Mouse (Mus musculus) adrenal gland (tissue): ENCODE measurements around the gene Agpat2.

Source experiments
- intact Hi-C: fragments of 180-260 bp; cut with DNase I; formaldehyde crosslinking; loops from one replicate; pipeline ENCODE4 v1.15.1; 2025

Agpat2 gene

DNA sequence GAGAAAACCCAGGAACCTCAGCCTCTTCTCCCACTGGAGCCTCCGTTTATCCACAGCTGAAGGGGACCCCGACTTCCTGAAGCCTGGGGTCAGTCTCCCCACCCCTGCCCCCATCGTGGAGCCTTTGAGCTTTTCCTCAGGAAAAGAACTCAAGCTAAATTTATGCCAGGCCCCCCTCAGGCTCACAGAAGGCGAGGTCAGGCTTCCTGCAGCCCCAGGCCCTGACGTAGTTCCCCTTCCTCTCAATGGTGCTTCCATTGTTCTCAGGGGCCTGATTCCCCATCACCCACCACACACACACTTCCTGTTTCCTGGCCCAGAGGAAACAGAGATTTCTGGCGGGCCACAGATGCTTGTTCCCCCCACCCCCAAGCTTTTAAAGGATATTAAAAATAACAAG is 25.8 kb downstream of the Agpat2 start:
- intact Hi-C loops = no loop called here

DNA sequence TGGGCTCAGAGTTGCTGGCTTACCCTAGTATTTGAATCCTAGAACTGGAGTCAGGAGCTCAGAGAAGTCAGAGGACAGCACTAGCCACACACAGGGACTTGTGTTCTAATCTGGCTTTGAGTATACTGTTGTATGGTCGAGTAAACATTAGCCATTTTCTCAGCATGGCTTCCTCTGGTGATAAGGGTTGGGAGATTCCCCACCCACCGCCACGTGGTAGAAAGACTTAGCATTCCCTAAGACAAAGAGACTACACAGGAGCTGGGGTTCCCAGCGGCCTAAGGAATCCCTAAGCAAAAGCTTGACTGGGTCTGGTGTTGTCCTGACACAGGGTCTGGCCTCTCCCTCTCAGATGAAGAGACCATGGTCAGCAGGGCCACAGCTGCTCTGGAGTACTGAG is 27.8 kb downstream of the Agpat2 start:
- intact Hi-C loops = no loop called here

DNA sequence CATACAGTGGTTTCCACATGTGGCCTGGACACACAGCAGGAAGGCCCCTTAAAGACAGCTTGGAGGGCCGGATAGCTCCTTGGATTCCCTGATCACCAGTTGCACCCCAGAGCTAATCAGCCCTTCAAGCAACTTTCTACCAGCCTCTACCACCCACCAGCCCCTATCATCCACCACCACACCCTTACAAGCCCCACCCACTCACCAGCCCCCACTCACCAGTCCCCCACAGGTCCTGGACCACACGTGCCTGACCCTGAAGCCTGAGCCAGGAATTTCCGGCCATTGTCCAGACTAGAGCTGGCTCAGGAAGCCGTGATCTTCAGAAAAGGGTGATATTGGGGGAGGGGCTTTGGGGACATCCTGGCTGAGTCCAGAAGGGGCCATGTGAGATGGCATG is 28.4 kb downstream of the Agpat2 start:
- intact Hi-C loops = no loop called here

DNA sequence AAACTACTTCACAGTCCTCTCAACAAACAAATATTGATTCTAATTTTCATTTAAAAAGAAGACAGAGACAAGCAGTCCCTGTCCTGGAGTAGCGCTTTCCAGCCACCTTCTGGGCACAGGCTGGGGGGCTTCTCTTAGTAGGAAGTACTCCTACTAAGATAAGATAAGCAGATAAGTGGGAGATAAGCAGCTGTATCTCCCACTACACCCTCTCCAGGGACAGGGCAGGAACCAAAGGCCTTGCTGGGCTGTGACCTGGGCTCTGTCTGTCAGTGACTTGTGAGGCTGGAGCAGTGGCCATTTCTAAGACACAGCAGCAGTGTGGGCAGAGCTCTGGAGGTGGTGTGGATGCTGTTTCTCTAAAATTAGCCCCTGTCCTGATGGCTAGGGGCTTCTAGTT is 28.8 kb downstream of the Agpat2 start:
- intact Hi-C loops = no loop called here

DNA sequence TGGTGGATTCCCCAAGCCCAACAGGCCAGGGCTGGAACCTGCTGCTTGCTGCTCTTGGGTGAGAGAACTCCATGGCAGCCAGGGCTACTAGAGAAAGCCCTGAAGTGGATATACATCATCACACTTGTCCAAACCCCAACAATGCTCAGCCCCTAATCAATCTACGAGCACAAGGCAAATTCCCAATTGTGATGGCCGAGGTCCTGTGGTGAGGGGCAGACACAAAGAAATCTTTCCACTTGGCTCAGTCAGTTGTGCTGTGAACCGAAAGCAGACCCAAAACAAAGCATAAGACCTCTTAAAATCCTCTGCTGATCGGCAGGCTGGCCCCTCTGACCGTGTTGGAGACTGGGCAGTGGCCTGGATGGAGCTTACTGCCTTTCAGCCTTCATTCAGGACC is 29.4 kb downstream of the Agpat2 start:
- intact Hi-C loops = no loop called here

DNA sequence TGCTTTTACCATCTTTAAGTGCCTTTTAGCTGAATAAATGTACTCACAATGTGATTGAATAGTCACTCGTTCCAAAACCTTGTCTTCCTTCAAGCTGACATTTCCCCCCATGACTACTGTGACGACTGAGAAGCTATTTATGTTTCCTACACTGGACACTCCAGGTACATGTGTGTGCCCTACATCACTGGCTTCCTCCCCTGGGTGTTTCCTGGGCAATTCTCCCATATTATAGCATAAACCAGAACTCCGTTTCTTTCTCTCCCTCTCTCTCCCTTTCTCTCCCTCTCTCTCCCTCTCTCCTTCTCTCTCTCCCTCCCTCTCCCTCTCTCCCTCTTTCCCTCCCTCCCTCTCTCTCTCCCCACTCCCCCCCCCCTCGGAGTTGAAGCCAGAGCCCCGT is 30.4 kb downstream of the Agpat2 start:
- intact Hi-C loops = no loop called here

DNA sequence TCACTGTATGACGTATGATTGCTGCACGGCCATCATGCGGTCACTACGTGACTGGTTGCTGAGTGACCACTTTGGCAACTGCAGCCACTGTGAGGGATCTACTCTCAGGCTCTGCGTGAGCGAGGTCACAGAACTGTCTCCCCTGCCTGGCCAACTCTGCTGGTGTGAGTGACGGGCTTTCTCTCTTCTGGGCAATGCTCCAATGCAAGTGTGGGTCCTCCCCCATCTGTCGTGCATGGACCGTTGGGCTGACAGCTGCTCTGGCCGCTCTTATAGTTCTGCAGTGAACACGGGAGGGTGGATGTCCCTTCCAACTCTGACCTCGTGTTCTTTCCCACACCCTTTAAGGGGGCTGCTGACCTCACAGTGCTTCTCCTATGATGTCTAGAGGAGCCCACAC is 30.8 kb downstream of the Agpat2 start:
- intact Hi-C loops = no loop called here

DNA sequence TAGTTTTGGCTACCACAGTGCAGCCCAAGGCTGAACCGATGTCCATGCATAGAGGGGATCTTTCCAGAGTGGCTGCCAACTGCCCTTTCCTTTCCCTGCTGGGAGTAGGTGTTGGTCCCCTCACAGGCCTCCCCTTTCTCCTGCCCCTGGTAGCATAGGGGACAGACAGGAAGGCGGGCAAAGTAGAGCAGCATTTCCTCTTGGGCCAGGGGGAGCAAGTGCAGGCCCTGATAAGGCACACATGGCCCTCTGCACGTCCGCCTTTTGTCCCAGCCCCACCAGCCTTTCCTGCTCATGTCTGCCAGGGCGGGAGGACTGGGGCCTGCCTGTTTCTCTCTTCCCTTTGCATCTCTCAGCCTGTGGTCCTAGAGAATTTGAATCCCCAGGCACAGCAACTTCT is 32.4 kb downstream of the Agpat2 start:
- intact Hi-C loops = no loop called here

DNA sequence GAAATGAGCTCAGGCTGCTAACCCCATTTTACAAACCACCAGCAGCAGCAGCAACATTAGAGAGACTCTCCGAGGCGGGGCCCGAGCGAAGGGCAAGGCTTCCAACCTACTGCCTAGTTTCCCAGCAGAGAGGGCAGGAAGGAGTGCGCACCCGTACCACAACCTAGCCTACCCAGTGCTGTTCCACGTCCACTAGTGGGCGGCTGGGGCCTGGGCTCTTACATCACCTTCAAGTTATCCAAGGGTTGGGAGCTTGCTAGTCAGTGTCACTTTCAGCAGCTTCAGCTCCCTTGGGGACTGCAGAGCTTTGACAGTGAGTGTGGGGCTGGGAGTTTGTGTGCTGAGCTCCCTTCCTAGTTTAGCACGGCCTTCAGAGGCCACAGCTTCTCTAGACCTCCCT is 32.8 kb downstream of the Agpat2 start:
- intact Hi-C loops = no loop called here

DNA sequence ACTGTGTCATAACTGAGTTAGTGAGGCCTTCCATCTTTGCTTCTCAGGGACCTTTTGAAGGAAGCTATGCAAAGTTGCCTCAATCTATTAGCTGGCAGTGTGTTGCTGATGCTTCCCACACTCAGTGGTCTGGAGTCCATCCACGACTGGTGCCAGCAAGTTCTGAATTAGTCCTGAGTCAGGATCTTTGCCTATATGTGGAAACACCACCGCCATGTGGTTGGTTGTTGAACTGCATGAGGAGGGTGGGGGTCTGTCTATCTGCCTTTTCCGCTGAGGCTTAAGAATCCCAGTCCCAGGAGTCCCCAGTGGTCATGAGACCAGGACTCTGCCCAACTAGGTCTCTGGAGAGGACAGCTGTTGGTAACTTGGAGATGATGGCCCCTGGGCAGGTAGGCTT is 34.2 kb downstream of the Agpat2 start:
- intact Hi-C loops = no loop called here

DNA sequence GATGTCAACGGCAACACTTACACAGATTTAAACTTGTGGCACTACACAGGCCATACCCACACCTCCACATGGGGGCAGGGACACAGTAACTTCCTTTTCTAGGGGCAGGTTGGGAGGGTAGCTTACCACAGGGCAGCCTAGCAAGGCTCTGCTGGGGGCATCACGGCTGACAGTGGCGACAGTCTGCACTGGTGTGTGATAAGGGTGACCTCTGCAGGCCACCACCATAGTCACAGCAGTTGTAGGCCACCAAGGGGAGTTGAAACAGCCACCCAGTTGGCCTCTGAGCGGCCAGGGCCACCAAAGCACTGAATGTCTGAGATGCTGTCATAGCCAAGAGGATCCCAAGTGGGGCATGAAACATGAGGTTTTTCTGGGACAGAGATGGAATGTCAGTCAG is 38.0 kb downstream of the Agpat2 start:
- intact Hi-C loops = loop anchor here (10.0 kb wide), 1 partner anchor 241 kb away; no protein-coding TSS in a partner anchor

DNA sequence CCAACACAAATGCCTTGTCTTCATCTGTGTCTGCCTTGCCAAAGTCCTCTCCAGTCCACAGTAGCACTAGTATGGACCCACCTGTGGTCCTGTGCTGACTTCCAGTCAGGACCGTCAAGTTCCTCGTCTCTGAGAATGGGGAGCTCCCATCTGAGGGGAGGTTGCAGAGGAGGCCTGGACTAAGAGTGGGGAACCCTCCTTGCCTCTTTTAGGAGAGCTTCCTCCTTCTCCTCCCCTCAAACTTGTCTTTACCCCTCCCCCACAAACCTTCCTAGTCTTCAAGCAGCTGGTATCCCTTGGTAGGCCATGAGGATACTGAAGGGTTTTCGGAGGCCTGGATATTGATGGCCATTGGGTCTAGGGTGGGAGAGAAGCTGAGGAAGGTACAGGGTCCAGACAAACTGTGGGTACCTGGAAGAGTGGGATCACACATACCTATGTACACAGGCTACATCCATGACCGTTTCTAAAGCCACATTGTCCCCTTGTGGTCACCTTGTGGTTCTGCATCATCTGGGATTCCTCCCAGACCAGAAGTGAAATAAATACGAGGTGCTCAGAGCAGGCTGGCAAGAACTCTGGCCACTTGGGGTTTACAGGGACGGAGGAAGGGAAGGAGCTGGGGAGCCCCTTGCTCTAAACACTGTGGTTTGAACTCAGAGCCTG is 42.7 kb downstream of the Agpat2 start:
- intact Hi-C loops = loop anchor here (1.0 to 10.0 kb wide), 2 partner anchors 112 to 237 kb away; no protein-coding TSS in a partner anchor

DNA sequence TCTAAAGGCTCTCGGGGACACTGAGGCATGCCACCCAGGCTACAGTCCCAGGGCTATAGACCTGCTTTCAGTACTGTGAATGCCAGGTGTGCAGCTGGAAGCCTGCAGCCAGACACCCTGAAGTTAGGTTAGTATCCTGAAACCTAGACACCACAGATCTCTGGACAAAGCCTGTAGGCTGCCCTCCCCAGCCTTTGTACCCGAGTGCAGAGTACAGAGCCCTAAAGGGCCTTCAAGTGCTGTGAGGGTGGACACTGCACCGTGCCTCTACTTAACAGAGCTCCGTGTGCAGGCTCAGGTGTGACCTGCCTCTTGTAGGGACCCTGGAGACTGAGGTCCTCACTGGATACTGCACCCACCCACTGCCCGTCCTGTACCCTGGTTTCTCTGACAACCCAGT is 43.7 kb downstream of the Agpat2 start:
- intact Hi-C loops = loop anchor here (10.0 kb wide), 1 partner anchor 236 kb away; no protein-coding TSS in a partner anchor

DNA sequence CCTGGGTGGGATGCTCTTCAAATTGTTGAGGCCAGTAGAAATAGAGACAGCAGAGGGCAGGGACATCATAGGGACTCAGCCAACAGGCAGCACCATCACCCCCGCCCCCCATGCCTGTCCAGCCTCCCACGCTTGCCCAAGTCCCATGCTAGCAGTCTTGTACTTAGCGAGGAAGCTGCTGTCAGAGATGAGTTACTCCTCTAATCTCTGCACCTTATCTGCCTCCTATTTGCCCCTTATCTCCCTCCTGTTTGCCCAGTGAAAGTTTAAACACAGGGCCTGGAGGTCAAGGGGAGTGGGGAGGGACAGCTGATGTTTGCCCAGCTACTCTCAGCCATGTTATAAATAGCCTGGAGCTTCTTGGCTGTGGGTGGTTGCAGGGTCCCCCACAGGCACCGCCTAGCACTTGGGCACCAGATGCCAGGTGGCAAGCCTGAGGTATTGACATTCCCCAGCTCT is 47.7 kb downstream of the Agpat2 start:
- intact Hi-C loops = no loop called here

DNA sequence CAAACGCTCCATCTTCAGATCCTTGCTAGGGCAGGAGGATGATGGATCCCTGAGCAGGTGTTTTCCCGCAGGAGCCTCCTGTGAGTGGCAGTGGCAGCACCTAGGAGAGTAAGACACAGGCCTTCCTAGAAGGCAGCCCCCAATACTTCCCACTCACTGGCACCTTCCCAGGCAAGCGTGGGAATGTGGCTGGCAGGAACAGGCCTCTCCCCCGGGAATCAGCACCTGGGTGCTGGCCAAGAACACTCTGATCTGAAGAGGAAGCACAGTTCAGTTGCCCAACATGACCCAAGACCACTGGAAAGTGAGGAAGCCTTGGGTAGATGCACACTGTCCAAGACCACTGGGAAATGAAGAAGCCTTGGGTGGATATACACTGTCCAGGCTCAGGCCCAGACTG is 49.1 kb downstream of the Agpat2 start:
- intact Hi-C loops = no loop called here

DNA sequence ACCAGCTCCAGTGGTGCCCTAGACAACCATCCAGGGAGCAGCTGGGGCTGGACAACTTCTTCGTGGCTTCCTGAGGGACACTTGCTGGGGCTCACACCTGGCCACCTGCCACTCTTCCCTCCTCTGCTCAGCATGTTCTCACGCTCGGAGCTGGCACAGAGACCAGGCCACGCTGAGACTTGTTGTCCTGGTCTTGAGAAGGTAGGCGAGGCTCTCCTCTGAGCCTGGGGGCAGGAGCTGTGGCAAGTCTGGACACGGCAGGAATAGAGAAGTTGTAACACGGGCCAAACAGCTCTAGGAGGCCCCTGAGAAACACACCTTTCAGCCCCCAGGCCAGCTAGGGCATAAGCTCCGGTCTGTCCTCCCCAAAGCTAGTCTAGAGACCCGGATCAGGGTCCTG is 50.3 kb downstream of the Agpat2 start:
- intact Hi-C loops = no loop called here

DNA sequence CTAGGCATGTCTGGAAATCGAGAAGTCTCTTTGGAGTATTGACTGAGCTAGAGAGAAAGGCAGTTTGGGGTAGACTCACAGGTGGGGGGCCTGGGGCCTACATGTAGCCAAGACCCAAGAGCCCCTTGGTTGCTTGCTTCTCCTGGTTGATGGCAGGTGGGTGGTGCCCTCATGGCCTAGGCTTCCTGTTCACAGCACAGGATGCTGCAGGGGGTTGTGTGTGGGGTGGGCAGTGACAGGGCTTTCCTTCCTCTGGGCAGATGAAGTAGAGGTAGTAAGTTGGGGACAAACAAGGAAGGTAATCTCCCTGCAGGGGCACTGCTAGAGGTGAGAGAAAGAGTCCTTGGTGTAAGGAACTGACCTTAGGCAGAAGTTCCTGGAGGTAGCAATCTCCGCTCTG is 52.2 kb downstream of the Agpat2 start:
- intact Hi-C loops = no loop called here

DNA sequence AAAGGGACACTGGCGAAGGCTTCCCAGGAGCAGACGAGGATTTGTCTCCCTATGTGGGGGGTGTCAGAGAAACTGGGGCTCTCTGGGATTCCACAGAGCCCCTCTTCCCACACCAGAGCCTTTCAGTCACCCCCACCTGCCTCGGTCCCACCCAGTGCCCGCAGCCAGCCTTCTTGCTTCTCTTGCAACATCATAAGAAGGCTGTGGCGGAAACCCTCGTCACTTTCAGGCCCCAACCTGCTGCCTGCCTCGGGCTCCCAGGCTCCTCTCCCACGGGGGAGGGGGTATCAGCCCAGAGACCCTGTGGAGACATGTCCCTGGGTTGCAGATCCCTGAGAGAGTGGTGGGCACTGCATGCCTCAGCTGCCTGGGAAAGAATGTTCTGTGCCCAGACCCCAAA is 52.8 kb downstream of the Agpat2 start:
- intact Hi-C loops = no loop called here

DNA sequence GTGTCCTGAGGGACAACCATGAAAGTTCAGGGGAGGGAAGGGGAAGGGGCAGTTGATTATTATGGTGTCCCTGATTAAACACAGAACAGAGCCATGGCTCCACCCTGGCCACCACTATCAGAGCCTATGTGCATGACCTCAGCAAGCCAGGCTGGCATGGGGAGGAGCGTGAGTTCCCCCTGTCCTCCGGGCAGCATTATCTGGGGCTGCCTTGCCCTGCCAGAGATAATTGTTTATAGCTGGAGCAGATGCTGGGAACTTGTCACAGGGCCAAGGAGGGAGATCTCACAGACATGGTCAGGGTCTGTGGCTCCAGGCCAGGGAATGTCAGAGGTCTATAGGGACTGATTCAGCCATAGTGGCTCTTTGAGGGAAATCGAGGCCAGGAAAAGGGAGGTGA is 53.4 kb downstream of the Agpat2 start:
- intact Hi-C loops = no loop called here

DNA sequence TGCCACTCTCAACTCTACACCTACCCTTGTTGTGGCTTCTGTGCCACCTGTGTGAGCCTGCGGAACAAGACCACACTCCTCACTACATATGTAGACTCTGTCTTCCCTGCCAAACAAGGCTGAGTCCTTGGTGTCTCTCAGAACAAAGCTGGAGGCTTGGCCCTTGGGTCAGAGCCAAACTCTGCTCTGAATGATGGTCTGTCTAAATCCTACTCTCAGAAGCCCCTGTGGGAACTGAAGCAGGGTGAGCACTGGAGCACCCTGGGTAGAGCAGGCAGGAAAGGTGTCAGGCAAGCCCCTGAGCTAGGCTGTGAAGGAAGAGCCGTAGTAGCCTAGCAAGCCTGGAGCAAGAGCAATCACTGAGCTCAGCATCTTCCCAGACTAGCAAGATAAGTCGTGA is 54.0 kb downstream of the Agpat2 start:
- intact Hi-C loops = no loop called here

DNA sequence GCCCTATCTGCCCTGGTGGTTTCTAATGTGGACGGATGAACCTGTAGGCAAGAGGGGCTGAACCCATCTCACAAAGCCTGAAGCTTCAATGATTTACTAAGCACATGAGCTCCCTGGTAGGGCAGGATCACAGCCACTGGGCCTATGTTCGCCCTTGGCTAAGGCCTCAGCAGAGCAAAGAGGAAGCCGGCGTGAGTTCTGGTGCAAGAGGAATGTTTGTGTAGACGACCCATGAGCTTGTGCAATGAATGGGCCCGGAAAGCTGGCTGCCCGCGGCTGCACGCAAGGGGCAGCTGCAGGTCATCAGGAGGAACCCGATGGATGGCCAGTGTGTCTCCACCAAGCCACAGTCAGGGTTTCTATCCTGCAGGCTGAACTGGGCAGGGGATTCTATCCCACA is 54.4 kb downstream of the Agpat2 start:
- intact Hi-C loops = no loop called here

DNA sequence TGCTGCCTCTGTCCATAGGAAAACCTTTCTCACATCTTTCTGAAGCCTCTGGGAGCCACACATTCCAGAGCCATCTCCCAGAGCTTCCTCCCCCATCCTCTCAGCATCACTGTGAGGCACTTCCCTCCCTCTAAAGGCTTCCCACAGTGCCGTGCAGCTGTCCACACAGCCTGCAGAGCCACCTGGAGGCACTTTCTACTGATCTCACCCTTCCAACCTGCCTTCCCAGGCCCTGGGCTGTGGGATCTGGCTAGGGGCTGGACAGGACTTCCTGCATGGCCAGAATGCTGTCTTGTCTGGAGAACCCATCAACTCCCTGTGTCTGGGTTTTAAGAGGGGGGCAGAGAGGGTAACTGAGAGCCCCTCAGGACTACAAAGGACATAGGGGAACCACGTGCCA is 56.7 kb downstream of the Agpat2 start:
- intact Hi-C loops = no loop called here

DNA sequence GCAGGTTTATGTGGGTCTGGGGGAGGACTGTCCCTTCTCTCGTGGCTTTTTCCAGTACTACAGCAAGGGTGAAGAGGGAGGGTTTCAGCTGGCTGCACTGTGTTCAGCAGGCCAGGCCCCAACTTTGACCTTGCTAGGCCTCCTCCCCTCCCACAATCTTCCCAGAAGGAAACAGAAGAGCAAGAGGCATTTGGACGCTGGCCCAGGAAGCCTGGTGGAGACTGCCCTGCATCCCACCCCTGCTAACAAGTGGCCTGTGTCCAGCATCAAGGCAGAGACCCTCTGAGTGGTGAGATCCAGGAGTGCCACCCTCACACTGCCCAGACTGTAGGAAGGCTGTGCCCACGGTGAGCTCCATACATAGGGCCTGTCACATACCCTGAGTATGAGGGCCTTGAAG is 60.0 kb downstream of the Agpat2 start:
- intact Hi-C loops = no loop called here

DNA sequence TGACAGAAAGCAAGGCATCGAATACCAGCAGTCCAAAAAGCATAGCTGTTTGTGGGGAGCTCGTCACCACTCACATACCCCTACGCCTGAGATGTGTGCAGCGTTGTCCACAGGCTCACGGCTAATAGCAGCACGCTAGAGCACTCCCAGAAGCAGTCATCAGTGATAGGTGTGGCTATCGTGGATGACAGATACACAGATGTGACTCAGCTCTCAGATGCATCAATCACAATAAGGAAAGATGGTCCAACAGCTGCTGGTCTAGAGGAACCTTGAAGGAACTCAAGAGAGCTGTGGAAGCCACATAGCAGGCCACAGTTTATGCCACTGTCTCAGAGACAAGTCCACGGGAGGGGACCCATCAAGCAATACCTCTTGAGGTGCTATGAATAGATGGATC is 60.4 kb downstream of the Agpat2 start:
- intact Hi-C loops = no loop called here
